Mouse (Mus musculus): ENCODE measurements around the gene Fgd3. TPM values are rescaled to one million over a fixed set of nuclear protein-coding genes. Genes with fewer than 3 reads are reported as not detected.

Gene Fgd3
- polyA plus RNA-seq, 1 experiment from 2014 or later = 0.83 TPM

- WGBS = 62% methylated on average over 12 of the region's 12 CpGs
- peak; percentile 54 for DNase-seq (ENCODE audit: low spot score)
- no peaks in the 10 kb centered on the region for H3K36me3 ChIP-seq
- H3K4me3 ChIP-seq = no peak overlapping the region
- H3K27ac ChIP-seq = no peak overlapping the region
- H3K9me3 ChIP-seq (replicated peaks) = no peaks in the 10 kb centered on the region
- no peaks in the 10 kb centered on the region for H3K27me3 ChIP-seq (ENCODE audit: low read depth, poor library complexity, severe bottlenecking)
- peaks cover 13% of the 10 kb centered on the region for H3K4me1 ChIP-seq
Measured at GRCm38 (mm10) chr13:49335077-49335982, 15.2 kb upstream of the Fgd3 start.

DNA sequence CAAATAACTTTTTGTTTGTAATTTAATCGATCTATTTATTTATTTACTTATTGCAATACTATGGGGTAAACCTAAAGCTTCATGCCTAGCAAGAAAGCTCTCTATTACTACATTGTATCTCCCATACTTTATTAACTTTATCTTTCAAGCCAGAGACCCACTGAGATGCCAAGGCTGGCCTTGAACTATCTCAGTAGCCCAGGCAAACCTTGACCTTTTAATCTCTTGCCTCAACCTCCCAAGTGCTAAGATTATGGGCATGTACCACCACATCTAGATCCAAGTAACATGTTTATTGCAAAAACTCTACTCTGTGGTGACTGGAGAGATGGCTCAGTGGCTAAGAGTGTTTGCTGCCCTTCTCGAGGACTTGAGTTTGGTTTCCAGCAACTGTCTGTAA is 13.1 kb upstream of the Fgd3 start:
- no peaks in the 10 kb centered on the region for H3K36me3 ChIP-seq
- no peak for DNase-seq (ENCODE audit: low spot score)
- no peak overlapping the region for H3K27ac ChIP-seq
- 78% methylated on average over 2 of the region's 2 CpGs for WGBS
- H3K4me3 ChIP-seq = no peak overlapping the region
- peaks cover 11% of the 10 kb centered on the region for H3K4me1 ChIP-seq
- H3K9me3 ChIP-seq (replicated peaks) = no peaks in the 10 kb centered on the region
- no peaks in the 10 kb centered on the region for H3K27me3 ChIP-seq (ENCODE audit: low read depth, poor library complexity, severe bottlenecking)

DNA sequence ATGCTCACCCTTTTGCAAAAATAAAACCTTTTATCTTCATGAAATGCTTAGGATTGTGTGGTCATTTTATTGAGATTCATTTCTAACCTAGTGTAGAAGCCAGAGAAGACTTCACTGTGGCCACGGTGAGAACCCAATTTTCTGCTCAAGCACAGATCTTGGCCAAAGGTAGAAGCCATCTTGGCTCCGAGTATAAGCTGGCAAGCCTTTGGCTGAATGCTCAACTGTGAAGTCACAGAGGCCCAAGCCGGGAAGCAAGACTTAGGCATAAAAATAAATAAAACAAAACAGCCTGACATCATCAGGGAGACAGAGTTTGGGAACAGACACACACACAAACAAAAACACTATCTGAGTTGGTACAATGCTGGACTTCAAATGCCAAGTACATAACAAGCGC is 8.0 kb upstream of the Fgd3 start:
- WGBS = 88% methylated on average over 4 of the region's 4 CpGs
- no peaks in the 10 kb centered on the region for H3K9me3 ChIP-seq (replicated peaks)
- H3K27ac ChIP-seq = no peak overlapping the region
- H3K4me1 ChIP-seq = no peaks in the 10 kb centered on the region
- H3K36me3 ChIP-seq = no peaks in the 10 kb centered on the region
- H3K27me3 ChIP-seq (ENCODE audit: low read depth, poor library complexity, severe bottlenecking) = no peaks in the 10 kb centered on the region
- no peak overlapping the region for H3K4me3 ChIP-seq
- DNase-seq (ENCODE audit: low spot score) = no peak

- H3K9me3 ChIP-seq (replicated peaks) = no peaks in the 10 kb centered on the region
- no peak overlapping the region for H3K27ac ChIP-seq
- H3K36me3 ChIP-seq = no peaks in the 10 kb centered on the region
- H3K4me3 ChIP-seq = no peak overlapping the region
- WGBS = 61% methylated on average over 6 of the region's 6 CpGs
- DNase-seq (ENCODE audit: low spot score) = peak; percentile 48
- H3K27me3 ChIP-seq (ENCODE audit: low read depth, poor library complexity, severe bottlenecking) = no peaks in the 10 kb centered on the region
- H3K4me1 ChIP-seq = 0 out of 2 replicates have a peak, but pooled peaks cover 5% of the 10 kb centered on the region
Measured at GRCm38 (mm10) chr13:49326246-49327206, 6.4 kb upstream of the Fgd3 start.

GRCm38 (mm10) chr13:49324871-49325270 is 4.8 kb upstream of the Fgd3 start:
- 91% methylated on average over 5 of the region's 5 CpGs for WGBS
- Histone ChIP-seq H3K9me3 (replicated peaks) (no peaks in the 10 kb centered on the region), H3K4me1 (peaks cover 14% of the 10 kb centered on the region), H3K27me3 (ENCODE audit: low read depth, poor library complexity, severe bottlenecking) (no peaks in the 10 kb centered on the region), H3K27ac (no peak overlapping the region), H3K36me3 (no peaks in the 10 kb centered on the region), H3K4me3 (no peak overlapping the region)
- DNase-seq (ENCODE audit: low spot score) = no peak

GRCm38 (mm10) chr13:49322739-49323138 is 2.6 kb upstream of the Fgd3 start:
- H3K9me3 ChIP-seq (replicated peaks) = no peaks in the 10 kb centered on the region
- no peaks in the 10 kb centered on the region for H3K27me3 ChIP-seq (ENCODE audit: low read depth, poor library complexity, severe bottlenecking)
- peaks cover 21% of the 10 kb centered on the region for H3K4me1 ChIP-seq
- 90% methylated on average over 5 of the region's 5 CpGs for WGBS
- H3K4me3 ChIP-seq = no peak overlapping the region
- no peak for DNase-seq (ENCODE audit: low spot score)
- H3K36me3 ChIP-seq = no peaks in the 10 kb centered on the region
- no peak overlapping the region for H3K27ac ChIP-seq

DNA sequence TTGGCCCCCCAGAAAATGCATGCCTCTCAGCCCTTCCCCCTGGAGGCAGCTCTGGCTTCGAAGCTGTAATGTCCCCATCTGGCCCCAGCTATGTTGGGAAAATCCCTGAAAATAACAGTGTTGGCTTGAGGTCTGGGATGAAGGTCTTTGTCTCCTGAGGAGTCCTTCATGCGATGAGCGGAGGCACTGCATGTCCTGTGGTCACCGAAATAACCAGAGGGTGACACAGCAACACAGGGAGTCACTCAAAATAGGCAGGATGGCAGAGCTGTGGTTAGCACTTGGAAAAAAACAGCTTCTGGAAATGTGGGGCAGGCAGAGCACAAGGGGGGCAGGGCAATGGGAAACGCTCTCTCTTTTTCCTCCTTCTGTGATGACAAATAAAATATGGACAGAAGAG is 2.1 kb upstream of the Fgd3 start:
- Histone ChIP-seq H3K4me3 (no peak overlapping the region), H3K27ac (0 out of 2 replicates have a peak overlapping the region, but pooled peaks have one; percentile 25), H3K9me3 (replicated peaks) (no peaks in the 10 kb centered on the region), H3K27me3 (ENCODE audit: low read depth, poor library complexity, severe bottlenecking) (no peaks in the 10 kb centered on the region), H3K36me3 (no peaks in the 10 kb centered on the region), H3K4me1 (peaks cover 21% of the 10 kb centered on the region)
- no peak for DNase-seq (ENCODE audit: low spot score)
- WGBS = 89% methylated on average over 5 of the region's 5 CpGs

- Histone ChIP-seq H3K9me3 (replicated peaks) (no peaks in the 10 kb centered on the region), H3K27ac (no peak overlapping the region), H3K4me1 (peaks cover 21% of the 10 kb centered on the region), H3K27me3 (ENCODE audit: low read depth, poor library complexity, severe bottlenecking) (no peaks in the 10 kb centered on the region), H3K36me3 (no peaks in the 10 kb centered on the region), H3K4me3 (no peak overlapping the region)
- WGBS = 85% methylated on average over 3 of the region's 3 CpGs
- DNase-seq (ENCODE audit: low spot score) = no peak
Measured at GRCm38 (mm10) chr13:49321452-49321851, 1.3 kb upstream of the Fgd3 start.

- DNase-seq (ENCODE audit: low spot score) = no peak
- H3K9me3 ChIP-seq (replicated peaks) = no peaks in the 10 kb centered on the region
- H3K27ac ChIP-seq = peak overlapping the region; percentile 83; the same call in 1 of the 2 replicates
- no peaks in the 10 kb centered on the region for H3K27me3 ChIP-seq (ENCODE audit: low read depth, poor library complexity, severe bottlenecking)
- WGBS = 83% methylated on average over 1 of the region's 1 CpGs
- peaks cover 21% of the 10 kb centered on the region for H3K4me1 ChIP-seq
- H3K4me3 ChIP-seq = peak overlapping the region; percentile 47
- H3K36me3 ChIP-seq = no peaks in the 10 kb centered on the region
Measured at GRCm38 (mm10) chr13:49320514-49320913, 403 bp upstream of the Fgd3 start.

- no peak for DNase-seq (ENCODE audit: low spot score)
- Histone ChIP-seq H3K27ac (no peak overlapping the region), H3K9me3 (replicated peaks) (no peaks in the 10 kb centered on the region), H3K4me1 (peaks cover 21% of the 10 kb centered on the region), H3K4me3 (no peak overlapping the region), H3K36me3 (no peaks in the 10 kb centered on the region), H3K27me3 (ENCODE audit: low read depth, poor library complexity, severe bottlenecking) (no peaks in the 10 kb centered on the region)
- 87% methylated on average over 7 of the region's 7 CpGs for WGBS
Measured at GRCm38 (mm10) chr13:49317914-49318313, 2.2 kb downstream of the Fgd3 start.

DNA sequence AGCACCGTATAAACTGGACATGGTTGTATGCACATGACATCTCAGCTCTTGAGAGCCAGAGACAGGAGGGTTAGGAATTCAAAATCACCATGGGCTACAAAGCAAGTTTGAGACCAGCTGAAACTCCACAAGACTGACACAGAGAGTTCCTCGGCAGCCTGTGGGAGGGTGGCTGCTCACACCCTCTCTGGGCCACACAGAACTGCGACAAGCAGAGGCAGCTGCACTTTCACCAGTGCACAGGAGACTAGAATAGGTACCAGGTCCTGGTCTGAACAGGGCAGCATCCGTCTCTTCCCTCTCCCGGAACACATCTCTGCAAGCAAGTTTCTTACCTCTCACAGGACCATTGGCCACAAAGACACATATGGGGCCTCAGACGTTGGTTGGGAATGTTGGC is 2.6 kb downstream of the Fgd3 start:
- 83% methylated on average over 6 of the region's 6 CpGs for WGBS
- peaks cover 21% of the 10 kb centered on the region for H3K4me1 ChIP-seq

GRCm38 (mm10) chr13:49316386-49317162 is 3.5 kb downstream of the Fgd3 start:
- 80% methylated on average over 9 of the region's 9 CpGs for WGBS
- Histone ChIP-seq H3K4me3 (no peak overlapping the region), H3K27ac (no peak overlapping the region), H3K36me3 (no peaks in the 10 kb centered on the region), H3K27me3 (ENCODE audit: low read depth, poor library complexity, severe bottlenecking) (no peaks in the 10 kb centered on the region), H3K4me1 (peaks cover 16% of the 10 kb centered on the region), H3K9me3 (replicated peaks) (no peaks in the 10 kb centered on the region)
- DNase-seq (ENCODE audit: low spot score) = no peak

More for the DNA sequence above, 2.6 kb downstream of the Fgd3 start:
- no peak for DNase-seq (ENCODE audit: low spot score)
- Histone ChIP-seq H3K36me3 (no peaks in the 10 kb centered on the region), H3K4me3 (no peak overlapping the region), H3K27ac (peak overlapping the region; percentile 7; the same call in 1 of the 2 replicates), H3K27me3 (ENCODE audit: low read depth, poor library complexity, severe bottlenecking) (no peaks in the 10 kb centered on the region), H3K9me3 (replicated peaks) (no peaks in the 10 kb centered on the region)
